Mouse (Mus musculus) frontal cortex, adult 2 months (tissue): ENCODE data around the gene Arid1a. TPM values are rescaled to one million over a fixed set of nuclear protein-coding genes. Genes with fewer than 3 reads are reported as not detected.

Source experiments
- DNase-seq, 2 experiments: peaks; one replicate each; pipeline ENCODE4 v3.0.0; 2022; ENCODE audit warnings: low spot score in 1 of 2; ENCODE audit errors: extremely low spot score in 1 of 2
- polyA plus RNA-seq: library from polyadenylated mRNA; depleted of rRNA; stranded (reverse); fragments of >200 nt; gene quantifications from 2 replicates; pipeline ENCODE4 v1.2.3, GENCODE M21; 2012; rRNA removed

Gene Arid1a
- polyA plus RNA-seq = 57.0 and 57.7 TPM in 2 replicates

DNA sequence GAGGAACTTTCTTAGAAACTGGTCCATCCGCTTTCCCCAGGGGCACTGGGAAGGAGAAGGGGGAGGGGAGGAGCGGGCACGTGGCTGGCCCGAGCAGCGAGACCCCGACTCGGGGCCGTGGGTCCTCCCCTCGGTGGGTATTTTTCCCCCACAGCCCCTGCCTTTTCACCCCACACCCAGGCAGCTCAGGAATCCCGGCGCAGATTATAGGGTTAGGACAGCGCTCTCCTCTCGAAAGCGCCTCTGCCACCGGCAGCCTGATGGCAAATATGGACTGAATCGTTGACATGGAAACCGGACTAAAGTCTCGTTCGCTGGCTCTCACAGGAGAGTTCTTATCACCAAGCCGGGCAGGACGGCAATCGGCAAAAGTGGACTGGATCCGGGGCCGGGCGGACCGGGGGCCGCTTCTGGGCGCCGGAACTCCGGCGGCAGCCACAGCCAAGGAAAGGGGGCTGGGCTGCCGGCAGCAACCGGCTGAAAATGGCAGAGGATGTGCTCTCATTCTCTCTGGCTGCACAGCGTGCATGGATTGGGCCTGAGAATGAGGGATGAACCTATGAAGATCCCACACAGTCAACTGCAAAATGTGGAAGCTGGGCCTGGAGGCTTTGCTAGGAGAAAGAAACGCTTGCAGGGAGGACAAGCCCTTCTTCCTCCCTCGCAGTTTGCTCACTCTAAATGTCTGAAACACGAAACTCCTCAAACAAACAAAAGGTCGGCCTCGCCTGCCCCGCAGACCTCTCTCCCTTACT, at the start of gene Arid1a:
TSS of gene Arid1a (minus strand) at position 256 of the 755 bp plus-strand sequence.
- DNase-seq = peak; percentile 92 to 95

DNA sequence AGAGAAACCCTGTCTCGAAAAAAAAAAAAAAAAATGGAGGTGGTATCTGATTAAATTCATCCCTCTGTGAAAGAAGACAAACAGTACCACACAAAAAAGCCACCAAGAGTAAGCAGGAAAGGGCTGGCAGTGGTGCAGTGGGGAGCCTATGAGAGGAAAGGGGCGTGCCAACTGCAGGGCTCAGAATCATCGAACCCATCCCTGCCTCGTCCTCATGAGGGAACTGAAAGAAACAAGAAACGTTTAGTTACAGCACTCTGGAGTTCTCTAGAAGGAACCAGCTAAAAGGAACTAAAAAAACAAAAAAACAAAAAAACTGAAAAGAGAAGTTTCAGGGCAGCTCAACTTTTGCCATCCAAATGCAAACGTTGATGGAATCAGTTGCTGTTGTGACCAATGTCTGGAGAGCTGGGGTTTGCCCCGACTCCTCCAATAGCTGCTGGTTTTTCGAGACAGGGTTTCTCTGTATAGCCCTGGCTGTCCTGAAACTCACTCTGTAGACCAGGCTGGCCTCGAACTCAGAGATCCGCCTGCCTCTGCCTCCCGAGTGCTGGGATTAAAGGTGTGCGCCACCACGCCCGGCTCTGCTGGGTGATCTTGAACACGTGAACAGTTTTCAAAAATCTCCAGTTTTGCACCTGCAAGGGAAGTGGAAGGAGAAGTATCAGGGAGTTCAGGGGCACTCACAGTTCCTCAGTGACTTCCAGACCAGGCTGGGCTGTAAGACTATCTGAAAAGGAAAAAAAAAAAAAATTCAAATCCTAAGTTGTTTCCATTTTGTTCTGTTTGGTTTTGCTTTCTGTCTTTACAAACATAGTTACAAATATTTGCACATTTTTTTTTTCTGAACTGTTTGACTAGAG, 48.1 kb upstream of the Arid1a start:
- no peak for DNase-seq

DNA sequence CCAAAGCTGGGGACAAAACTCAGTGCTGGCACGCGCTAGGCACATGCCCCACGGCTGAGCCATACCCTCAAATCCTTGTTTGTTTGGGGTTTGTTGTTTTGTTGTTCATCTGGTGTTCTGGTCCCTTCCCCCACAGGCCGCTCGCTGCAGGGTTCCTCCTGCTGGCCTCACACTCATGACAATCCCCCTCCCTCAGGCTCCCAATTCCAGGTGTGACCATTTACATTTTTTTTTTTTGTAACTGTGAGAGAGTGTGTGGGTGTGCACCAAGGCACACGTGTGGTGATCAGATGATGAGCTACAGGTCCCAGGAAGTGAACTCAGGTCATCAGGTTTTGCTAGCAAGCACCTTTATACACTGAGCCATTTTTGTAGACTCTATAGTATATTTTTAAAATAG, 44.0 kb upstream of the Arid1a start:
- DNase-seq = no peak

DNA sequence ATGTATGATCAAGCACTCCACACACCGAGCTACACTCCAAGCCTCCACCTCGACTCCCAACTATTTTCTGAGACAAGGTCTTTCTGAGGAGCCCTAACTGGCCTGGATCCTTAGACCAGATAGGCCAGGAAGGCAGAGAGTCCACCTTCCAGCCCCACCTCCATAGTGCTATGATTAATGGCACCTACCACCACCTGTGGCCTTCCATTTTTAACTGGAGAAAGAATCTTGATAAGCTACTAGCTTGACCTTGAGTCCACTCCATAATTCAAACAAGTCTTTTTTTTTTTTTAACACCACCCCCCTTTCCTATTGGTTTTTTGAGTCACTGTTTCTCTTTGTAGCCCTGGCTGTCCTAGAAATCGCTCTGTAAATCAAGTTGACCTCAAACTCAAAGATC, 36.7 kb upstream of the Arid1a start:
- no peak for DNase-seq

DNA sequence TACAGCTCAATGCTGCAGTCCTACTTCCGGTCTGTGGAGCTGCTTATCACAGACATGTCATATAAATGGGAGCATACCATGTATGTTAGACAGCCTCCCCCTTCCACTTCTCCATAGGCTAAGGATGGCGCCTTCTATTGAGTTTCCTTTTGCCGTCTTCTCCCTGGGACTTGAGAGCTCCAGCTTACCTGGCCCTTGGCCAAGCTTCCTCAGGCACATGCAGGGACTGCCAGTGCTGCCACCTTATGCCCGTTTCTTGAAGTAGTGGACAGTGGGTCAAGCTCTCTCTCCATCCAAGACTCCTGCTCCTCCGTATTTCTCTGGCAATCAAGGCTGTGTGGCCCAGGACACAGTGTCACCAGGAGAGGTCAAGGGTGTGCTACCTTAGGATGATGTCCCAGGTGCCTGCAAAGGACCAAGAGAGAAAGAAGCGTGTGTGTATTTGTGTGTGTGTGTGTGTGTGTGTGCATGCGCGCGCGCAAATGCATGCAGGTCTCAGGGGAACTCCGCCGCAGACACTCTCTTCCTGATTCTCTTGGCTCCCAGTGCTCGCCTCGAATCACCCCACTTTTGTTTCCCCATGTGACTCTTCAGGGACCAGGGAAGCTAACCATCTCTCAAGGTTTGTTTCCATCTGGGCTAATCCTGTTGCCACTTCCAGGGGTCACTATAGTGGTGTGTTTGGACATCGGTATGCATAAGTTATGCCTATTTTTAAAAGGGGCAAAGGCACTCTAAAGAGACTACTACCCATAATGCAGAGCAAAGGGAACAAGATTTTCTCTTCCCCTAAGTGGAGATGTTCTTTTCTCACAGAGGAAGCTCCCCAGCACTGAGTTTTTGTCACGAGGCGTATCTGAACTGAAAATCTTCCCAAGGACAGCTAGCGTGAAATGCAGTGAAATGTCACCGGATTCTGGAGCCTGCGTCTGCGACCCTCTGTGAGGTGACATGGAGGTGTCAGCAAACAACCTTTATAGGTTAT, 18.3 kb upstream of the Arid1a start:
- DNase-seq = peak; percentile 55 to 76

DNA sequence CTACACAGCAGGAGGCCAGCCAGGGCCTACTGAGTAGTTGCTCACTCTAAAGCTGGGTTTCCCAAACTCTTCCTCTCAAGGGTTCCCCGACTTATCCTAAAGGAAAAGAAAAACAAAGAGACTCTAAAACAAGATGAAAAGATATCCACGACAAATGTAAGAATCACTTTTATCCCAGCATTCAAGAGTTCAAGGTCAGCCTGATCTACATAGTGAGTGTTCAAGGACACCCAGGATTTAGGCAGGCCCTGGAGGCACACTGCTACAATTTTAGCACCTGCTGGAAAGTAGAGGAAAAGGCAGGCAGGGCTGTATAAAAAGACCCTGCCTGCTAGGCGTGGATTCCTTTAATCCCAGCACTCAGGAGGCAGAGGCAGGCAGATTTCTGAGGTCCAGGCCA, 12.6 kb upstream of the Arid1a start:
- DNase-seq = no peak

DNA sequence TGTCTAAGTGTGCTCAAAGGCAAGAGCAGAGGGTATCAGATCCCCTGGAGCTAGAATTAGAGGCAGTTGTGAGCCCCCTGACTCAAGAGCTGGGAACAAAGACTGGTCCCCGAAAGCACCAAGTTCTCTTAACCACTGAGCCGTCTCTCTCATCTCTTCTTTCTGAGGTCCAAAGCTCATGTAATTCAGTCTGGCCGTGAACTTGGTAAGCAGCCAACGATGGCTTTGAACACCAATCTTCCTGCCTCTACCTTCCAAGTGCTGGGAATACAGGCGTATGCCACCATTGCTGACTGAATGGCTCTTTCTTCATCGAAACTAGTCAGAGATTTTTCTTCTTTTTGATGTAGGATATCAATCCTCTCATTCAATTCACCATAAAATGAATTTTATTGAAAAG, 6.5 kb upstream of the Arid1a start:
- DNase-seq = no peak

DNA sequence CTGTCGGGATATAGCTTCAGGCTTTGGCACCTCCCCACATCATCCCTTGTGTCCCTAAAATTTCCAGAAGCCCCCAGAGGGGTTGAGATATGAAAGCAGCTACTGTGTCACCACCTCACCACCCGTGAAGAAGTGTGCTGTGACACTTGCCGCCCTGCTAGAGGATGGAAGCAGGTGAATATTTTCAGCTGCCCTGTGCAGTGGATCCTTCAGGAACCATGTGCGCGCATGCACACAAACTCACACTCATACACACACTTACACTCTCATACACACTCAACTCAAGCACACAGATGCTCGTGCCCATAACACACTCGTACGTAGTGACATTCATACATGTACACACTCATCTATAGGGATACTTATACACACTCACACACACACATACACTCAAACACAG, 3.1 kb upstream of the Arid1a start:
- no peak for DNase-seq

DNA sequence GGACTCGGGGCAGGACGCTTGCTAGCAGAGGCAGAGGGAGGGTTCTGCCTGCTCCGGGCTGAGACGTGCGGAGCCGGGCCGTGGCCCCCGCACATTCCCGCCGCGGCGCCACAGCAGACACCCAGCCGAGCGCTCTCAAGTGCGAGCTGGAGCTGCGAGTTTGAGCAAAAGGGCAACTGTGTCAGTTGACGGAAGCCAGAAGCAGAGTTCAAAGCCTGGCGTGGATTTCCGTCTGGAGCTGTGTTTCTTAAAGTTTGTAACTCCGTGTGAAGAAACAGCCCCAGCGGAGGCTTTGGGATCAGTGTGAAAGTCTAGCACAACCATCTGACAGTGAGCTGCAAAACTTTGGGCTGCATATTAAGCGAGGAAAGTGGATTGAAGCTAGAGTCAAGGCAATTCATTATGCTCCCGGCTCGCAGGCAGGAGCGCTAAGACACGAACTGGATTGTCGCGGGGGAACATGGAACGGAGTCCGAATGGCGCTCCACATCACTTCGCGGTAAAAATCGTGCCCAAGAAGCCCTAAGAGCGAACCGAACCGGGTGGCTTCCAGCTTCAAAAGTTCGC, 783 bp upstream of the Arid1a start:
- peak; percentile 91 to 92 for DNase-seq

DNA sequence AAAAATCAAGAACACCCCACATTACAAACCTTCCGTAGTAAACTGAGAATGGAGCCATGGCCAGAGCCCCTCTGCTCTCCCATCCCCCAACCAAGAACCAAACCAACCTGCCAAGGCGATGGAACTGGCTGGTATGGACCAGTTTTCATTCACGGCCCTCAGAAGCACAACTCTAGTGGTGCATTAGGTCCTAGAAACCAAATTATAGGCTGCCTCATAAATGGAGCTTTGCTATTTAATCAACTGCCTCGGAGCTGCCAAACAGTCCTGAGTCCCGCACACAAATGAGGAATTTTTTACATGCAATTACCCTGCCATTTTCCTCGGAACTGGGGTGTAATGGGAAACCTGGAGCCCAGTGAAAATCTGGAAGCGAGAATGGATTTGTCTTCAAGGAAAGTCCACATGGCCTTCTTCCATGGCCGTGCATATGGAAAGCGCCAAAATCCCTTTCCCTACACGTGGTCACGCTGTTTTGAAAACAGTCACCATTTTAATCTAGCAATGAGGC, 653 bp downstream of the Arid1a start:
- no peak for DNase-seq

DNA sequence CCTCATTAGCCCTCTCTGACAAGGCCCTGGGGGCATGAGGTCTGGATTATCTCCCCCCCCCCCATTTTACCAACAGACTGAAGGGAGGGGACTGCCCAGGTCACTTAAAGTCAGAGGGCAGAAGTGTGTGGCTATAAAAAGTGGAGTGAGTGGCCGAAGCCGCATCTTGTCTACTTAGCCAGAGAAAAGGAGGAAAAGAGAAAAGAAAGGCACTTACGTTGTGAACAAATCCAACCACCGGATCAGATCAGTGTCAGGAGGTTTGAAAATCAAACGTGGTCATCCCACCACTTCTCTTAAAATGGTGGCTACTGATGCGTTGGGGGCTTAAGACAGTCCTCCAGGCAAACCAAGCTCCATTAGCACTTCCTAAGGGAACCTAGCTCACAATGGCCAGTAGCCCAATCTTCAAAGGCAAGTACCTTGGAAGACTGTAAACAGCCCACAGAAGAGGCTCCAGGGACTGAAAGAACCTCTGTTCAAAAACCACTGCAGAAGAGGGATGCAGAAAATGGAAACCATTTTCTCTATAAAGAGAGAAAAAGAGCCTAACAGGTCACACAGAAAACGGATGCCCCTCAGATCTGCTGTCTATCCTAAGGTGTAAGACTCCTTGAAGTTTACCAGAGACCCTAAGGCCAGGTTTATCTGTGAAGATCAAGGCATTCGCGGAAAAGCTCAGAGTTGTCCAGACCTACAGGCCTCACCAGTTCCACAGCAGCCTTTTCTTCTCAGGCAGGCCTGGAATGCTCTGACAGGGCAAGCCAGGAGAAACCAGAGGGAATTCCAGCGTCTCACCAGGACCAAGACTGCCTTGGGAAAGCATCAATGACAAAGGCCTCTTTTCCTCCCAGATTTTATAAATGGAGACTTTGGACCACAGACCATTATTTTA, 1.5 kb downstream of the Arid1a start:
- no peak for DNase-seq

DNA sequence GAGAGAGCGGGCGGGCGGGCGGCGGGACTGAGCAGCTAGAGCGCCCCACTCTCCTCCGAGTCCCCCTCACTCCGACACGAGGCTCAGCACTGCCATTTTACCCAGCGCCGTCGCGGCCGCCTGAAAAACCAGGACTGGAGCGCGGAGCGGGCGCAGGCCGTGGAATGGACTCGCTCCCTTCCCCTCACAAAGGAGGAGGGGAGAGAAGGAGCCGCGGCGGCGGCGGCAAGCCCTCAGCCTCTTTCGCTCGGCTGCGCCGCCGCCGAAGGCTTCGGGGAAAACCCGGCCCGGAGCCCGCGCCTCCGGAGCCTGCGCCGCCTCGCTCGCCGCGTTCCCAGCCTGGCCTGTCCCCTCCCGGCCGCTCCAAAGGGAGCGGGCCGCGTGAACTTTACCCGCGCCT, 2.3 kb downstream of the Arid1a start:
- peak; percentile 96 to 100 for DNase-seq

DNA sequence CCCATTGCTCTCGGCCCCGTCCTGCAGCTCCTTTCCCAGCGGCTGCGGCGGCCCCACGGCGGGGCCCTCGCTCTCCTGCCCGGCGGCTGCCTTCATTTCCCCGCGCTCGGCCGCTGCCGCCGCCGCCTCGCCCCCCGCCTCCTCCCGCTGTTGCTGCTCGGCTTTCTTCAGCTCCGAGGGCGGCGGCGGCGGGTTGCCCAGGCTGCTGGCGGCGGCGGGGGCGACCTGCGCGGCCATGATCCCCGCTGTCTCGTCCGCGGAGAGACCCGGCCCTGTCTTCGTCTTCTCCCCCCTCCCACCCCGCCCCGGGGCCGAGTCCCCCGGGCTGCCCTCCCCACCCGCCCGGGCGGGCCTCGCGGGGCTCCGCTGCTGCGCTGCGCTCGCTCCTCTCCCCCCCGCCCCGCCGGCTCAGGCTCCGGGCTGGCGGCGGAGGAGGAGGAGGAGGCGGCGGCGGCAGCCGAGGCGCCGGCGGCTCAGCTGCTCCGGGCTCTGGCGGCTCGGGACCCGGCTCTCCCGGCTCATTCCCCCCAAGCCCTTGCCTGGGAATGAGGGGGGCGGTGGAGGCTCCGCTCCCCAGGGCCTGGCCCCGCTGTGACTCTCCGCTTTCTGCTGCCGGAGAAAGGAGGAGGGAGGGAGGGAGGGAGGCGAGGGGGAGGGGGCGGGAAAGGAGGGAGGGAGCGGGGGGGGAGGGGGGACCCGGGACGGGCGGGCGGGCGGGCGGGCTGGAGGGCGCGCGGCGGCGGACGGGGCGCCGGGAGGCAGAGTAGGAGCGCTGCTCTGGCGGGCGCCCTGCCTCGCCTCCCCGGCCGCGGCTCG, 3.0 kb downstream of the Arid1a start:
- peak in 1 of 2 experiments; percentile 51 for DNase-seq

DNA sequence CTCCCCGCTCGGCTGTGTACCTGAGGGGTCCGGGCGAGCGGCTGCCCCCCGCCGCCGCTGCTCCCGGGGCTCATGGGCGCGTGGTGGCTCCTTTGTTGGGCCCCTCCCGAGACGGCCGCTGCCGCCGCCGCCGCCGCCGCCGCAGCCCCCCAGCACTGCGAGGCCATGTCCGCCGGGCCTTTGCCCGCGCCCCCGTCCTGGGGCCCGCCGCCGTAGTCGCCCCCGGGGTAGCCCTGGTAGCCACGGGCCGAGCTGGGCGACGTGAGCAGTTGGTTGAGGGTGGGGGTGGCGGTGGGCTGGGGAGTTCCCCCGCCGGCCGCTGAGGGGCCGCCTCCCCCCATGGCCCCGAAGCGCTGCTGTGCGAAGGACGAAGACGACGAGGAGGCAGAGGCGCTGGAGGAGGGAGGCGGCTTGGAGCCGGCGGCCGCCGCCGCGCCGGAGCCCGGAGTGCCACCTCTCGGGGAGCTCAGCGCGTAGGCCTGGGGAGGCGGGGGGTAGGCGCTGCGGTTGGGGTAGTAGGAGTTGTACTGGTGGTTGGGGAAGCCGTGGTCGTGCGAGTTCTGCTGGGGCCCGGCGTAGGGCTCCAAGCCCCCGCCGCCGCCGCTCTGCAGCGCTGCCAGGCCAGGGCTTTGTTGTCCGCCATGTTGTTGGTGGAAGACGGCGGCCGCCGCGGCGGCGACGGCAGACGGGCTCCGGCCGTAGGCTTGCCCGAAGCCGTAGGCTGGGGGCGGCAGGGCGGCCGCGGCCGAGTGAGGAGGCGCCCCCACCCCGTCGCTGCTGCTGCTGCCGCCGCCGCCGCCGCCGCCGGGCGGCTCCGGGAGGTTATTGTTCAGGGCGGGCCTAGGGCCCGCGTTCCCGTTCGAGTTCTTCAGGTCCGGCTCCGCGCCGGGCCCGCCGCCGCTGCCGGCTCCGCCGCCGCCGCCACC, 3.9 kb downstream of the Arid1a start:
- DNase-seq = peak in 1 of 2 experiments; percentile 38

DNA sequence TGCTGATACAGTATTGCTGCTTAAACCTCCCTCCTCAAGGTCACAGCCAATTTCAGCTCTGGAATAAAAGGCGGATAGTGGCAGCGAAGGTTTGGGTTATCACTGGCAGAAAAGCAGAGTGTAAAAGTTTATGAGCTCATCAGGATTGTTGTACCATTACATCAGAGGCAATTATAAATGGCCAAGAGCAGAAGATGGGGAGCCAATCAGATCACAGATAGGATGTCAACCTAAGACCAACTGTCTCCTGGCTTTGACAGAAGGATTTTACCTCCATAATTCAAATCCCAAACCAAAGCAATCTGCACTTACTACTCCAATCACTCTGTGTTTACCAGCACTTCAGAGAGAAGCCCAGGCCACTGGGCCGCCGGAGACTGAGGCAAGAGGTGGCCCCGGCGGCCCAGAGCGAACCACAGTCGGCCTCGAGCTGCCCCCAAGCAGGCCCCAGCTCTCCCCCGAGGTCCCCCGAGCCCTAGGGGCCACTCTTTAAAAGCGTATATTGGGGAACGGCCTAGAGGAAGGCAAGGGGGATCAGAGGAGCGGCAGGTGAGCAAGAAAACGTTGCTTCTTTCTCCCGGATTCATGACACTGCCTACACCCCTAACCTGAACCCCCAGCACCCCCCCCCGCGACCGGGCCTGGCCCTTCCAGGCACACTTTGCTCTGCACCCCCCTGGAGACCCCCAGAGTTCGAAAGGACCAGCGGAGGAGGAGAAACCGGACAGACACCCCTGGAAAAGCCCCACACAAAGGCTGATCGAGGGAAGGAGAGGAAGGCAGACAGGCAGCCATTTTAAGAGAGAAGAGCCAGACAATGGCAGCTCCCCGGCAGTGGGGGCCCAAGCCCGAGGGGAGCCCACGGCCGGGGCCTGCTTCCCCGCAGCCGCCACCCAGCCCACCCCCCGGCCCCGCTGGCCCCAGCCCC, 4.8 kb downstream of the Arid1a start:
- peak; percentile 36 to 69 for DNase-seq

DNA sequence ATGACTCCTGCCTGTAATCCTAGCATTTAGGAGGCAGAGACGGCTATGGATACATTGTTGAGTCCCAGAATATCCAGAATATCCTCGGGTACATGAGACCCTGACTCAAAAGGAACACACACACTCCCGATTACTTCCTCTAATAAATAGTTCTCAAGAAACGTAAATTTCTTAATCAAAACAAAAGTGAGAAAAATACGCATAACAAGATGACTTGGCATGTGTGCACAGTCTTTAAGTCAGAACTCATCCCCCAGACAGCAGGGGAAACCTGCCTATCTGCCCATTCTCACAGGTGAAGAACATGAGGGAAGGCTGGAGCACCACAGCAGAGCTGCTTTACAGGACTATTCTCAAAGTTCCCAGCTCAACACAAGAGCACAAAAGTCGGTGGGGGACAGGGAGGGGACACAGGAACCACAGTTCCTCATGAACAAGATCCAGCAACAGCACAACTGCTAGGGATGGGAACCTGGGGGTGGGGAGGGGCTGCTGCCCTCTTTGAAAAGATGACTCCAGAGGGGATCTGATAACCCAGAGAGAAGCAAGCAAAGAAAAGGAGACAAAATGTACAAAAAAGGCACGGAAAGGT, 6.3 kb downstream of the Arid1a start:
- no peak for DNase-seq
